Mouse (Mus musculus): ENCODE results near the gene Sox6. TPM values are rescaled to one million over a fixed set of nuclear protein-coding genes. Genes with fewer than 3 reads are reported as not detected.
"Not testable (repeated sequence)": the region's sequence is repeated elsewhere in the genome, so short reads cannot be mapped to it uniquely, and the experiment has no call there.

Gene Sox6
- total RNA-seq, 2 experiments from 2014 or later, result 38.8 to 39.1 TPM

- no peak for DNase-seq (ENCODE audit: low spot score in 2 of 2)
Observed at GRCm38 (mm10) chr7:115669207-115670004, 369.2 kb downstream of the Sox6 start.

- DNase-seq (ENCODE audit: low spot score in 2 of 2), result peak in 1 of 2 experiments; percentile 45
Observed at GRCm38 (mm10) chr7:115666686-115667382, 371.8 kb downstream of the Sox6 start.

- DNase-seq (ENCODE audit: low spot score in 2 of 2), result no peak
Observed at GRCm38 (mm10) chr7:115663399-115663798, 375.2 kb downstream of the Sox6 start.

GRCm38 (mm10) chr7:115662121-115662520 is 376.5 kb downstream of the Sox6 start:
- no peak for DNase-seq (ENCODE audit: low spot score in 2 of 2)

GRCm38 (mm10) chr7:115646696-115647095 is 391.9 kb downstream of the Sox6 start:
- no peak for DNase-seq (ENCODE audit: low spot score in 2 of 2)

- peak in 1 of 2 experiments; percentile 22 for DNase-seq (ENCODE audit: low spot score in 2 of 2)
Observed at GRCm38 (mm10) chr7:115645971-115646447, 392.6 kb downstream of the Sox6 start.

- DNase-seq (ENCODE audit: low spot score in 2 of 2), result no peak
Observed at GRCm38 (mm10) chr7:115645272-115645970, 393.2 kb downstream of the Sox6 start.

- no peak for DNase-seq (ENCODE audit: low spot score in 2 of 2)
Observed at GRCm38 (mm10) chr7:115630691-115631090, 407.9 kb downstream of the Sox6 start.

- DNase-seq (ENCODE audit: low spot score in 2 of 2), result no peak
Observed at GRCm38 (mm10) chr7:115630287-115630686, 408.3 kb downstream of the Sox6 start.

GRCm38 (mm10) chr7:115628766-115629165 is 409.8 kb downstream of the Sox6 start:
- no peak for DNase-seq (ENCODE audit: low spot score in 2 of 2)

- DNase-seq (ENCODE audit: low spot score in 2 of 2), result no peak
Observed at GRCm38 (mm10) chr7:115625956-115626355, 412.6 kb downstream of the Sox6 start.

GRCm38 (mm10) chr7:115624907-115625552 is 413.6 kb downstream of the Sox6 start:
- peak in 1 of 2 experiments; percentile 7 for DNase-seq (ENCODE audit: low spot score in 2 of 2)

- no peak for DNase-seq (ENCODE audit: low spot score in 2 of 2)
Observed at GRCm38 (mm10) chr7:115624451-115624850, 414.1 kb downstream of the Sox6 start.

- DNase-seq (ENCODE audit: low spot score in 2 of 2), result peak in 1 of 2 experiments; percentile 7
Observed at GRCm38 (mm10) chr7:115615697-115616237, 422.8 kb downstream of the Sox6 start.

GRCm38 (mm10) chr7:115607485-115607884 is 431.1 kb downstream of the Sox6 start:
- DNase-seq (ENCODE audit: low spot score in 2 of 2), result no peak

- not testable (repeated sequence) for DNase-seq (ENCODE audit: low spot score in 2 of 2)
Observed at GRCm38 (mm10) chr7:115606125-115606524, 432.5 kb downstream of the Sox6 start.

GRCm38 (mm10) chr7:115604883-115605282 is 433.7 kb downstream of the Sox6 start:
- DNase-seq (ENCODE audit: low spot score in 2 of 2), result no peak

GRCm38 (mm10) chr7:115597376-115597775 is 441.2 kb downstream of the Sox6 start:
- DNase-seq (ENCODE audit: low spot score in 2 of 2), result no peak

- no peak for DNase-seq (ENCODE audit: low spot score in 2 of 2)
Observed at GRCm38 (mm10) chr7:115580461-115580860, 458.1 kb downstream of the Sox6 start.

- no peak for DNase-seq (ENCODE audit: low spot score in 2 of 2)
Observed at GRCm38 (mm10) chr7:115579826-115580225, 458.8 kb downstream of the Sox6 start.

GRCm38 (mm10) chr7:115576387-115576786 is 462.2 kb downstream of the Sox6 start:
- DNase-seq (ENCODE audit: low spot score in 2 of 2), result no peak
